ENCODE assay signal across 28 mouse cellular contexts in the genomic region with DNA sequence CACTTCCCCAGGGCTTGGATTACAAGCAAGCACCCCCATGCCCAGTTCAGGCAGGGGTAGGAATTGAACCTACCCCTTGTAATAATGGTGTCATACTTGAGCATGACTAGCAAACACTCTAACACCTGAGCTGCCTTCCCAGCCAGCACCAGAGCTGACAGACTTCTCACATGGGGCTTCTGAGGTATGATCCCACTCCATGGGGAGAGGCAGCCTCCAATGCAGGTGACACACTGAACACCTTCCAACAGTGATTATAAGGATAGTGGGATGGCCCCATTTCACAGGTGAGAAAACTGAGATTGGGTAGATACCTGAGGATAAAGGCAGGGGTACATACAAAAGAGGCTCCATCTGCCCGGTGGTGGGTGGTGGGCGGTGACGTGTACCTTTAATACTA.
"Had no signal": no experiment of that assay in that cellular context is flagged by ENCODE, and none has a peak within 500 bp of the region (broad histone marks: within the 10 kb centered on the region; RNA-seq: fewer than 3 reads in every experiment).

No protein-coding gene starts in this region.

- H3K4me3 ChIP-seq: embryonic facial prominence, embryonic 12.5 days; erythroblast, embryonic 14.5 days; forebrain, embryonic 12.5 days; forebrain, embryonic 13.5 days; gastrocnemius, adult 2 months; heart, adult 2 months had no signal

- H3K36me3 ChIP-seq: embryonic facial prominence, embryonic 10.5 days; embryonic facial prominence, embryonic 12.5 days; embryonic facial prominence, embryonic 13.5 days; embryonic facial prominence, embryonic 15.5 days; forebrain, embryonic 10.5 days; forebrain, embryonic 12.5 days; forebrain, embryonic 15.5 days had no signal

- H3K9me3 ChIP-seq: embryonic facial prominence, embryonic 12.5 days; embryonic facial prominence, embryonic 13.5 days; embryonic facial prominence, embryonic 15.5 days; forebrain, embryonic 13.5 days; forebrain, embryonic 15.5 days had no signal

- H3K9ac ChIP-seq: embryonic facial prominence, embryonic 12.5 days; embryonic facial prominence, embryonic 15.5 days; forebrain, embryonic 12.5 days; forebrain, embryonic 13.5 days; forebrain, embryonic 15.5 days; forebrain, postnatal 0 days had no signal

- ATAC-seq: forebrain, embryonic 13.5 days; forebrain, embryonic 14.5 days; forebrain, embryonic 15.5 days; forebrain, embryonic 16.5 days; forebrain, postnatal 0 days had no signal

- DNase-seq: cerebellum, adult 2 months; cerebellum, adult 8-10 months; cerebellum, adult 9-10 months; cerebellum, adult 9-11 months; cerebellum, postnatal 10 days; cerebellum, postnatal 14 days; cerebellum, postnatal 25 days; cerebellum, postnatal 36 days; embryo, embryonic 11 days; forebrain, postnatal 0 days; gastrocnemius, adult 2 months; gastrocnemius, postnatal 10 days; gastrocnemius, postnatal 14 days; gastrocnemius, postnatal 25 days; gastrocnemius, postnatal 36 days; heart, adult 18-20 months; heart, adult 2 months had no signal

- H3K27ac ChIP-seq: embryonic facial prominence, embryonic 15.5 days; forebrain, embryonic 12.5 days; forebrain, embryonic 13.5 days; forebrain, embryonic 15.5 days; gastrocnemius, adult 2 months; heart, adult 2 months had no signal
